ENCODE assay signal across 10 mouse cellular contexts in the genomic region with DNA sequence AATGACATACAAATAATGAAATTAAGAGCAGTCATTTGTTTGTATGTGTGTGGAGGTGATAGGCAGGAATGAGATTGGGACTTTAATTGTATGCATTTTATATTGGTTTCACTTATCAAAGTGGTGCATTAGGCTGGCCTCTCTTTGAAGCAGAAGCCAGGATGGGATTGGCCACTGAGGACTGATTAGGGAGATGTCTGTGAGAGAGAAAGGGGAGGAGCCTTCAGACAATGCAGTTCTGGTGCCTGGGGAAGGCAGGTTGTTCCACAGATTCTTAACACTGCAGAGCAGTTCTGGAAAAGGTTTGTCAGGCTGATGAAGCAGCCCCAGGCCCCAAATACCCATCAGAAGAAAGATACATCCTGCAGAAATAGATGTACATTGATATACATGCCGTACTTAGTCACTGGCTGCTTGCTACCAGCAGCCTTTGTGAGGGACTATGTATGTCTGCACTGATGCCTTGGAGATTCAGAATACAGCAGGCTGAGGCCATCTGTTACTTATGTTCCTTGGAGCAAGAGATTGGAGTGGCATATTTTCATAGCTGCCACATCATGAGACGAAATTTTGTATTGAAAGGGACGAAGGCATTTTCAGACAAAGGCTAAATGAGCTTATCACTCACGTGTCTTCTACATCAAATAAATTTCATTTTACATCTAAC. TPM values are rescaled to one million over a fixed set of nuclear protein-coding genes. Genes with fewer than 3 reads are reported as not detected.
A peak's percentile ranks its signal among the peaks of the same experiment; 100 is the strongest.
DNase-seq lines count a peak whose midpoint lies in the region; ATAC-seq lines count a peak whose summit lies in the region.
"Had no signal": no experiment of that assay in that cellular context is flagged by ENCODE, and none has a peak within 500 bp of the region (broad histone marks: within the 10 kb centered on the region; RNA-seq: fewer than 3 reads in every experiment).

No protein-coding gene starts in this region.

- H3K4me3 ChIP-seq in hindbrain, embryonic 15.5 days, result no peak overlapping the region
- no peak overlapping the region for H3K4me3 ChIP-seq in neural tube, embryonic 12.5 days
- H3K4me3 ChIP-seq in limb, embryonic 10.5 days, result no peak overlapping the region
- no peak overlapping the region for H3K4me3 ChIP-seq in liver, embryonic 11.5 days (ENCODE audit: low read depth, low read length)

- H3K27me3 ChIP-seq in hindbrain, embryonic 15.5 days, result no peaks in the 10 kb centered on the region
- H3K27me3 ChIP-seq in neural tube, embryonic 12.5 days (replicated peaks), result no peaks in the 10 kb centered on the region
- H3K27me3 ChIP-seq in limb, embryonic 10.5 days (ENCODE audit: low read depth, poor library complexity, severe bottlenecking), result peaks cover 18% of the 10 kb centered on the region; the same call in 1 of the 2 replicates
- H3K27me3 ChIP-seq in liver, embryonic 11.5 days (replicated peaks; ENCODE audit: control insufficient read depth, insufficient read depth, low read length), result no peaks in the 10 kb centered on the region; the same call in 1 of the 2 replicates

- no peaks in the 10 kb centered on the region for H3K36me3 ChIP-seq in hindbrain, embryonic 15.5 days
- H3K36me3 ChIP-seq in neural tube, embryonic 12.5 days, result no peaks in the 10 kb centered on the region
- H3K36me3 ChIP-seq in limb, embryonic 10.5 days, result no peaks in the 10 kb centered on the region
- no peaks in the 10 kb centered on the region for H3K36me3 ChIP-seq in liver, embryonic 11.5 days (ENCODE audit: control insufficient read depth, insufficient read depth, low read length)

- H3K9ac ChIP-seq in hindbrain, embryonic 15.5 days, result no peak overlapping the region
- no peak overlapping the region for H3K9ac ChIP-seq in neural tube, embryonic 12.5 days
- no peak overlapping the region for H3K9ac ChIP-seq in liver, embryonic 11.5 days (ENCODE audit: low read depth, low read length)

- no peak overlapping the region for H3K4me2 ChIP-seq in hindbrain, embryonic 15.5 days
- H3K4me2 ChIP-seq in neural tube, embryonic 12.5 days (replicated peaks), result no peak overlapping the region
- no peak overlapping the region for H3K4me2 ChIP-seq in liver, embryonic 11.5 days

- DNase-seq in cerebellum, adult 11 months, result peak; percentile 6
- DNase-seq in cerebellum, postnatal 10 days, result peak; percentile 34 to 36
- DNase-seq in limb, embryonic 10.5 days (ENCODE audit: low spot score), result no peak
- DNase-seq in liver, embryonic 11.5 days (ENCODE audit: low spot score), result no peak
- DNase-seq: heart, postnatal 4 days; lung, postnatal 14 days; thymus, adult 2 months had no signal

- peak; percentile 79 for ATAC-seq in hindbrain, embryonic 15.5 days (ENCODE audit: low FRiP score, low read depth)
- peak; percentile 53; the same call in 1 of the 2 replicates for ATAC-seq in neural tube, embryonic 12.5 days (ENCODE audit: low FRiP score, low read depth)
- ATAC-seq in erythroblast, adult 5-6 weeks (replicated peaks; ENCODE audit: low FRiP score, poor library complexity, severe bottlenecking), result no peak
- ATAC-seq in liver, embryonic 11.5 days (replicated peaks; ENCODE audit: low FRiP score), result no peak

- no peaks in the 10 kb centered on the region for H3K9me3 ChIP-seq in hindbrain, embryonic 15.5 days
- no peaks in the 10 kb centered on the region for H3K9me3 ChIP-seq in neural tube, embryonic 12.5 days
- no peaks in the 10 kb centered on the region for H3K9me3 ChIP-seq in limb, embryonic 10.5 days (replicated peaks)
- no peaks in the 10 kb centered on the region for H3K9me3 ChIP-seq in liver, embryonic 11.5 days (ENCODE audit: control insufficient read depth, low read length)

- WGBS in hindbrain, embryonic 15.5 days, result 61% methylated on average over 4 of the region's 4 CpGs
- 74% methylated on average over 4 of the region's 4 CpGs for WGBS in neural tube, embryonic 12.5 days
- WGBS in limb, embryonic 10.5 days, result 89% methylated on average over 4 of the region's 4 CpGs
- 79% methylated on average over 4 of the region's 4 CpGs for WGBS in liver, embryonic 11.5 days

- H3K4me1 ChIP-seq in hindbrain, embryonic 15.5 days (replicated peaks), result no peaks in the 10 kb centered on the region; the same call in 1 of the 2 replicates
- H3K4me1 ChIP-seq in neural tube, embryonic 12.5 days, result no peaks in the 10 kb centered on the region
- no peaks in the 10 kb centered on the region for H3K4me1 ChIP-seq in limb, embryonic 10.5 days
- no peaks in the 10 kb centered on the region for H3K4me1 ChIP-seq in liver, embryonic 11.5 days (replicated peaks; ENCODE audit: control insufficient read depth, insufficient read depth, low read length)

- peak overlapping the region; percentile 82 for H3K27ac ChIP-seq in hindbrain, embryonic 15.5 days (replicated peaks)
- no peak overlapping the region for H3K27ac ChIP-seq in neural tube, embryonic 12.5 days
- no peak overlapping the region for H3K27ac ChIP-seq in limb, embryonic 10.5 days
- no peak overlapping the region for H3K27ac ChIP-seq in liver, embryonic 11.5 days (ENCODE audit: low read depth, low read length)

RNA-seq across cellular contexts. Expression of a gene that starts 29.9 kb away (rescaled TPM):
- 13.0 and 14.5 TPM in 2 replicates for polyA plus RNA-seq in hindbrain, embryonic 15.5 days (2015; fragmentation: Nextera tagmentation; extraction: Ambion mirVana)
- polyA plus RNA-seq in neural tube, embryonic 12.5 days (2016; fragmentation: Nextera tagmentation; extraction: Ambion mirVana), result 15.6 and 19.6 TPM in 2 replicates
- 12.3 and 14.9 TPM in 2 replicates for polyA plus RNA-seq in limb, embryonic 10.5 days (2016; fragmentation: Nextera tagmentation; extraction: Ambion mirVana)
- 28.2 and 37.3 TPM in 2 replicates for total RNA-seq in erythroblast, adult 5-6 weeks (2015; ENCODE audit: low replicate concordance)
- total RNA-seq in erythroblast, adult 5-6 weeks (2017; ENCODE audit: low replicate concordance), result 8.5 and 8.8 TPM in 2 replicates
- polyA plus RNA-seq in liver, embryonic 11.5 days (2014; fragmentation: Nextera tagmentation; extraction: Ambion mirVana), result 14.6 and 16.6 TPM in 2 replicates

Comparison
In these comparisons a context has a peak if more than half of its experiments do, and no peak if none do; other contexts are left out.
1. DNase-seq: peak in cerebellum, adult 11 months (single experiment) and cerebellum, postnatal 10 days (2 of 2); none in limb, embryonic 10.5 days (single experiment) and liver, embryonic 11.5 days (single experiment).
2. ATAC-seq: peak in hindbrain, embryonic 15.5 days (single experiment) and neural tube, embryonic 12.5 days (single experiment); none in erythroblast, adult 5-6 weeks (single experiment) and liver, embryonic 11.5 days (single experiment).